Mouse (Mus musculus) left cerebral cortex, postnatal 4 days (tissue): ENCODE data around the gene Cdc6. TPM values are rescaled to one million over a fixed set of nuclear protein-coding genes. Genes with fewer than 3 reads are reported as not detected.
"Not testable (repeated sequence)": the region's sequence is repeated elsewhere in the genome, so short reads cannot be mapped to it uniquely, and the experiment has no call there.

ENCODE experiments used
- DNase-seq: peaks from one replicate; pipeline ENCODE4 v3.0.0-alpha.2; 2022
- intact Hi-C: fragments of 180-260 bp; cut with DNase I; formaldehyde crosslinking; loops from one replicate; pipeline ENCODE4 v1.15.1; 2025
- total RNA-seq, 2 experiments: library from RNA; stranded (reverse); gene quantifications; 2 replicates each; pipeline ENCODE4 v1.2.3; 2021

The Cdc6 gene
- total RNA-seq, 2 experiments from 2014 or later, result 1.4 to 1.8 TPM

- intact Hi-C loops, result no loop called here
- no peak for DNase-seq
Measured at GRCm38 (mm10) chr11:98905583-98905982, 2.0 kb upstream of the Cdc6 start.

- intact Hi-C loops, result no loop called here
- DNase-seq, result no peak
Measured at GRCm38 (mm10) chr11:98907063-98907436, 551 bp upstream of the Cdc6 start.

GRCm38 (mm10) chr11:98909654-98910053 lies 2.1 kb downstream of the Cdc6 start:
- peak; percentile 69 for DNase-seq
- intact Hi-C loops, result no loop called here

- intact Hi-C loops, result no loop called here
- no peak for DNase-seq
Measured at GRCm38 (mm10) chr11:98910415-98910814, 2.8 kb downstream of the Cdc6 start.

GRCm38 (mm10) chr11:98911498-98911897 lies 3.9 kb downstream of the Cdc6 start:
- intact Hi-C loops, result no loop called here
- no peak for DNase-seq

- DNase-seq, result no peak
- intact Hi-C loops, result no loop called here
Measured at GRCm38 (mm10) chr11:98914196-98914595, 6.6 kb downstream of the Cdc6 start.

- DNase-seq, intact Hi-C loops: not testable (repeated sequence)
Measured at GRCm38 (mm10) chr11:98916376-98916775, 8.8 kb downstream of the Cdc6 start.

- intact Hi-C loops, result no loop called here
Measured at GRCm38 (mm10) chr11:98917428-98918005, 9.9 kb downstream of the Cdc6 start.

GRCm38 (mm10) chr11:98918231-98918630 lies 10.6 kb downstream of the Cdc6 start:
- intact Hi-C loops, result no loop called here
- DNase-seq, result no peak

More at GRCm38 (mm10) chr11:98917428-98918005, 9.9 kb downstream of the Cdc6 start:
- no peak for DNase-seq

GRCm38 (mm10) chr11:98919009-98919408 lies 11.4 kb downstream of the Cdc6 start:
- intact Hi-C loops, result no loop called here
- DNase-seq, result no peak

GRCm38 (mm10) chr11:98921813-98922212 lies 14.2 kb downstream of the Cdc6 start:
- DNase-seq, result peak; percentile 74
- intact Hi-C loops, result loop anchor here (5.0 to 10.0 kb wide), 2 partner anchors 50 to 203 kb away; no protein-coding TSS in a partner anchor

- DNase-seq, result peak; percentile 69
- intact Hi-C loops, result loop anchor here (5.0 to 10.0 kb wide), 2 partner anchors 50 to 202 kb away; no protein-coding TSS in a partner anchor
Measured at GRCm38 (mm10) chr11:98922307-98922706, 14.7 kb downstream of the Cdc6 start.

- intact Hi-C loops, result loop anchor here (5.0 to 10.0 kb wide), 2 partner anchors 49 to 202 kb away; no protein-coding TSS in a partner anchor
- not testable (repeated sequence) for DNase-seq
Measured at GRCm38 (mm10) chr11:98922851-98923711, 15.5 kb downstream of the Cdc6 start.

GRCm38 (mm10) chr11:98924633-98925175 lies 17.1 kb downstream of the Cdc6 start:
- no peak for DNase-seq
- intact Hi-C loops, result loop anchor here (5.0 to 10.0 kb wide), 2 partner anchors 48 to 200 kb away; no protein-coding TSS in a partner anchor

GRCm38 (mm10) chr11:98925265-98925721 lies 17.7 kb downstream of the Cdc6 start:
- intact Hi-C loops, result loop anchor here (10.0 kb wide), 1 partner anchor 200 kb away; no protein-coding TSS in a partner anchor
- DNase-seq, result peak; percentile 89

GRCm38 (mm10) chr11:98925868-98926311 lies 18.3 kb downstream of the Cdc6 start:
- intact Hi-C loops, result loop anchor here (10.0 kb wide), 1 partner anchor 199 kb away; no protein-coding TSS in a partner anchor
- peak; percentile 85 for DNase-seq

- DNase-seq, result no peak
- intact Hi-C loops, result loop anchor here (10.0 kb wide), 1 partner anchor 198 kb away; no protein-coding TSS in a partner anchor
Measured at GRCm38 (mm10) chr11:98926553-98926952, 19.0 kb downstream of the Cdc6 start.

- intact Hi-C loops, result loop anchor here (10.0 kb wide), 1 partner anchor 197 kb away; no protein-coding TSS in a partner anchor
- no peak for DNase-seq
Measured at GRCm38 (mm10) chr11:98927438-98928076, 20.0 kb downstream of the Cdc6 start, which contains the start of gene Rara. TSS of gene Rara (plus strand) at chr11:98927818.

- DNase-seq, result peak; percentile 61
- intact Hi-C loops, result loop anchor here (10.0 kb wide), 1 partner anchor 196 kb away; no protein-coding TSS in a partner anchor
Measured at GRCm38 (mm10) chr11:98928186-98928893, 20.7 kb downstream of the Cdc6 start.
